Mouse (Mus musculus) hindbrain, embryonic 13.5 days (tissue): Measurements from ENCODE around the gene Txnip. TPM values are rescaled to one million over a fixed set of nuclear protein-coding genes. Genes with fewer than 3 reads are reported as not detected.

Experiments
- ATAC-seq: fragments of 200-750 bp; cut with Nextera tagmentation; 2 replicates; pipeline ENCODE4 v1.8.0; 2017; ENCODE audit warnings: moderate TSS enrichment; ENCODE audit not compliant: low FRiP score
- H3K27ac ChIP-seq: fragments of 300-500 bp; sonication (generic); 2 replicates; pipeline ENCODE4 v1.5.1; 2015; ENCODE audit warnings: inconsistent platforms, mild to moderate bottlenecking, moderate library complexity
- H3K27me3 ChIP-seq: fragments of 300-500 bp; sonication (generic); 2 replicates; pipeline ENCODE4 v1.6.1; 2015; ENCODE audit warnings: mild to moderate bottlenecking, inconsistent platforms
- H3K36me3 ChIP-seq: fragments of 300-500 bp; sonication (generic); 2 replicates; pipeline ENCODE4 v1.6.1; 2015; ENCODE audit warnings: mild to moderate bottlenecking, inconsistent platforms
- H3K4me1 ChIP-seq: fragments of 300-500 bp; sonication (generic); replicated peaks from 2 replicates; pipeline ENCODE4 v1.6.1; 2015; ENCODE audit warnings: inconsistent platforms
- H3K4me2 ChIP-seq: fragments of 300-500 bp; sonication (generic); 2 replicates; pipeline ENCODE4 v1.6.1; 2015; ENCODE audit warnings: inconsistent platforms, mild to moderate bottlenecking, moderate library complexity
- H3K4me3 ChIP-seq: fragments of 300-500 bp; sonication (generic); 2 replicates; pipeline ENCODE4 v1.5.1; 2015; ENCODE audit warnings: mild to moderate bottlenecking, inconsistent platforms
- H3K9ac ChIP-seq: fragments of 300-500 bp; sonication (generic); 2 replicates; pipeline ENCODE4 v1.6.1; 2015; ENCODE audit warnings: mild to moderate bottlenecking, inconsistent platforms
- H3K9me3 ChIP-seq: fragments of 300-500 bp; sonication (generic); 2 replicates; pipeline ENCODE4 v1.6.1; 2016; ENCODE audit warnings: inconsistent platforms
- WGBS: fragments of 180-500 bp; shearing (Covaris S2); methylation state at CpG from one replicate; pipeline ENCODE4 v1.1.7; 2015; 5-methylcytosine and 5-hydroxymethylcytosine counted together
- polyA plus RNA-seq: library from polyadenylated mRNA; unstranded; fragments of >200 nt; fragmentation: Nextera tagmentation; extraction: Ambion mirVana; gene quantifications from 2 replicates; pipeline ENCODE4 v1.2.1, GENCODE M21; 2015

Txnip gene
- polyA plus RNA-seq, 1 experiment from 2014 or later, result 67.6 TPM

GRCm38 (mm10) chr3:96583386-96583785 lies 25.6 kb downstream of the Txnip start:
- Histone ChIP-seq H3K27ac (no peak overlapping the region), H3K4me2 (no peak overlapping the region), H3K9ac (no peak overlapping the region), H3K27me3 (peaks cover 11% of the 10 kb centered on the region), H3K36me3 (no peaks in the 10 kb centered on the region), H3K4me1 (peaks cover 13% of the 10 kb centered on the region), H3K9me3 (no peaks in the 10 kb centered on the region; the same call in 1 of the 2 replicates), H3K4me3 (no peak overlapping the region)
- ATAC-seq, result no peak
- WGBS, result 95% methylated on average over 5 of the region's 5 CpGs

- 79% methylated on average over 4 of the region's 4 CpGs for WGBS
- ATAC-seq, result no peak
- peaks cover 18% of the 10 kb centered on the region for H3K4me1 ChIP-seq
Measured at GRCm38 (mm10) chr3:96590657-96591056, 32.9 kb downstream of the Txnip start.

GRCm38 (mm10) chr3:96593374-96593773 lies 35.6 kb downstream of the Txnip start:
- H3K36me3 ChIP-seq, result no peaks in the 10 kb centered on the region; the same call in 1 of the 2 replicates
- peak overlapping the region; percentile 76 for H3K9ac ChIP-seq
- no peaks in the 10 kb centered on the region for H3K9me3 ChIP-seq
- H3K4me2 ChIP-seq, result peak overlapping the region; percentile 69
- peak overlapping the region; percentile 89 for H3K27ac ChIP-seq
- 0 out of 2 replicates have a peak, but pooled peaks have one; percentile 0 for ATAC-seq
- H3K4me3 ChIP-seq, result peak overlapping the region; percentile 60
- H3K27me3 ChIP-seq, result peaks cover 13% of the 10 kb centered on the region
- 1% methylated on average over 10 of the region's 10 CpGs for WGBS
- H3K4me1 ChIP-seq, result peaks cover 46% of the 10 kb centered on the region

More at GRCm38 (mm10) chr3:96590657-96591056, 32.9 kb downstream of the Txnip start:
- H3K4me2 ChIP-seq, result no peak overlapping the region
- no peak overlapping the region for H3K27ac ChIP-seq
- no peak overlapping the region for H3K9ac ChIP-seq
- H3K9me3 ChIP-seq, result no peaks in the 10 kb centered on the region; the same call in 1 of the 2 replicates
- peaks cover 8% of the 10 kb centered on the region for H3K27me3 ChIP-seq
- H3K4me3 ChIP-seq, result no peak overlapping the region
- H3K36me3 ChIP-seq, result no peaks in the 10 kb centered on the region; the same call in 1 of the 2 replicates

GRCm38 (mm10) chr3:96593790-96594560 lies 36.2 kb downstream of the Txnip start, which contains the start of gene Polr3gl:
TSS of gene Polr3gl (minus strand) at chr3:96594181.
- Histone ChIP-seq H3K27ac (peak within 1 kb of the TSS; percentile 89), H3K4me3 (peak within 1 kb of the TSS; percentile 60), H3K9ac (peak within 1 kb of the TSS; percentile 76), H3K36me3 (no peaks in the 10 kb centered on the region; the same call in 1 of the 2 replicates), H3K9me3 (no peaks in the 10 kb centered on the region), H3K4me2 (peak within 1 kb of the TSS; percentile 69), H3K4me1 (peaks cover 52% of the 10 kb centered on the region), H3K27me3 (peaks cover 13% of the 10 kb centered on the region)
- WGBS, result under 1% methylated on average over 36 of the region's 38 CpGs
- peak; percentile 83 for ATAC-seq

GRCm38 (mm10) chr3:96594851-96595250 lies 37.1 kb downstream of the Txnip start:
- H3K9ac ChIP-seq, result no peak overlapping the region
- H3K4me3 ChIP-seq, result no peak overlapping the region
- H3K27ac ChIP-seq, result no peak overlapping the region
- H3K9me3 ChIP-seq, result no peaks in the 10 kb centered on the region
- peaks cover 13% of the 10 kb centered on the region for H3K27me3 ChIP-seq
- no peak for ATAC-seq
- H3K4me1 ChIP-seq, result peaks cover 59% of the 10 kb centered on the region
- no peak overlapping the region for H3K4me2 ChIP-seq
- WGBS, result 76% methylated on average over 5 of the region's 5 CpGs
- no peaks in the 10 kb centered on the region; the same call in 1 of the 2 replicates for H3K36me3 ChIP-seq

GRCm38 (mm10) chr3:96595661-96596060 lies 37.9 kb downstream of the Txnip start:
- Histone ChIP-seq H3K27ac (peak overlapping the region; percentile 66; the same call in 1 of the 2 replicates), H3K4me1 (peaks cover 67% of the 10 kb centered on the region), H3K9ac (peak overlapping the region; percentile 85), H3K9me3 (no peaks in the 10 kb centered on the region), H3K36me3 (no peaks in the 10 kb centered on the region), H3K27me3 (peaks cover 13% of the 10 kb centered on the region), H3K4me2 (peak overlapping the region; percentile 98), H3K4me3 (peak overlapping the region; percentile 53)
- 16% methylated on average over 6 of the region's 6 CpGs for WGBS
- no peak for ATAC-seq

GRCm38 (mm10) chr3:96596228-96596707 lies 38.5 kb downstream of the Txnip start, which contains the start of gene Ankrd34a:
TSS of gene Ankrd34a (plus strand) at chr3:96596636.
- no peaks in the 10 kb centered on the region for H3K9me3 ChIP-seq
- H3K27ac ChIP-seq, result peak within 1 kb of the TSS; percentile 74
- peak within 1 kb of the TSS; percentile 98 for H3K4me2 ChIP-seq
- H3K9ac ChIP-seq, result peak within 1 kb of the TSS; percentile 85
- peak within 1 kb of the TSS; percentile 53 for H3K4me3 ChIP-seq
- H3K4me1 ChIP-seq, result peaks cover 67% of the 10 kb centered on the region
- WGBS, result 0% methylated on average over 21 of the region's 23 CpGs
- H3K36me3 ChIP-seq, result no peaks in the 10 kb centered on the region
- peaks cover 13% of the 10 kb centered on the region for H3K27me3 ChIP-seq
- no peak for ATAC-seq

- peak overlapping the region; percentile 66 for H3K27ac ChIP-seq
- peak overlapping the region; percentile 85 for H3K9ac ChIP-seq
- H3K4me3 ChIP-seq, result peak overlapping the region; percentile 53
- peaks cover 13% of the 10 kb centered on the region for H3K27me3 ChIP-seq
- H3K9me3 ChIP-seq, result no peaks in the 10 kb centered on the region
- no peaks in the 10 kb centered on the region for H3K36me3 ChIP-seq
- peak overlapping the region; percentile 98 for H3K4me2 ChIP-seq
- peaks cover 69% of the 10 kb centered on the region for H3K4me1 ChIP-seq
- ATAC-seq, result no peak
- WGBS, result 2% methylated on average over 12 of the region's 12 CpGs
Measured at GRCm38 (mm10) chr3:96596855-96597254, 39.1 kb downstream of the Txnip start.

GRCm38 (mm10) chr3:96597435-96597891 lies 39.7 kb downstream of the Txnip start:
- ATAC-seq, result peak; percentile 3; the same call in 1 of the 2 replicates
- H3K4me2 ChIP-seq, result peak overlapping the region; percentile 98
- peaks cover 70% of the 10 kb centered on the region for H3K4me1 ChIP-seq
- peaks cover 13% of the 10 kb centered on the region for H3K27me3 ChIP-seq
- peak overlapping the region; percentile 85 for H3K9ac ChIP-seq
- peak overlapping the region; percentile 74 for H3K27ac ChIP-seq
- WGBS, result under 1% methylated on average over 40 of the region's 40 CpGs
- no peaks in the 10 kb centered on the region for H3K9me3 ChIP-seq
- peak overlapping the region; percentile 53 for H3K4me3 ChIP-seq
- no peaks in the 10 kb centered on the region for H3K36me3 ChIP-seq

GRCm38 (mm10) chr3:96598156-96599068 lies 40.7 kb downstream of the Txnip start:
- no peak for ATAC-seq
- H3K4me2 ChIP-seq, result peak overlapping the region; percentile 98
- peaks cover 71% of the 10 kb centered on the region for H3K4me1 ChIP-seq
- H3K27me3 ChIP-seq, result peaks cover 13% of the 10 kb centered on the region
- under 1% methylated on average over 54 of the region's 54 CpGs for WGBS
- H3K27ac ChIP-seq, result peak overlapping the region; percentile 74
- H3K9ac ChIP-seq, result peak overlapping the region; percentile 85
- H3K4me3 ChIP-seq, result peak overlapping the region; percentile 53
- no peaks in the 10 kb centered on the region for H3K36me3 ChIP-seq
- H3K9me3 ChIP-seq, result no peaks in the 10 kb centered on the region

GRCm38 (mm10) chr3:96599069-96599393 lies 41.3 kb downstream of the Txnip start:
- Histone ChIP-seq H3K4me3 (peak overlapping the region; percentile 53), H3K27ac (no peak overlapping the region), H3K36me3 (no peaks in the 10 kb centered on the region), H3K4me1 (peaks cover 78% of the 10 kb centered on the region), H3K9me3 (no peaks in the 10 kb centered on the region), H3K9ac (peak overlapping the region; percentile 85), H3K27me3 (peaks cover 13% of the 10 kb centered on the region), H3K4me2 (peak overlapping the region; percentile 98)
- 32% methylated on average over 8 of the region's 8 CpGs for WGBS
- ATAC-seq, result no peak
